Mouse (Mus musculus): ENCODE results near the gene Baiap2l1. TPM values are rescaled to one million over a fixed set of nuclear protein-coding genes. Genes with fewer than 3 reads are reported as not detected.

Gene Baiap2l1
- polyA plus RNA-seq, 1 experiment = 2.3 TPM

- Histone ChIP-seq H3K27ac (ENCODE audit: control insufficient read depth, insufficient read depth, low read depth, low read length) (no peak overlapping the region), H3K4me1 (ENCODE audit: control insufficient read depth, insufficient read depth, low read length) (0 out of 2 replicates have a peak, but pooled peaks cover 2% of the 10 kb centered on the region), H3K27me3 (ENCODE audit: control insufficient read depth, insufficient read depth, low read length) (no peaks in the 10 kb centered on the region), H3K36me3 (ENCODE audit: control insufficient read depth, insufficient read depth, low read length) (no peaks in the 10 kb centered on the region), H3K4me3 (ENCODE audit: control insufficient read depth, low read depth, low read length) (no peak overlapping the region)
- TF ChIP-seq CTCF (IDR thresholded peaks at IDR 0.05; ENCODE audit: control insufficient read depth, insufficient read depth, insufficient replicate concordance, low read depth, low read length) (no peak), POLR2A (IDR thresholded peaks at IDR 0.05; ENCODE audit: control insufficient read depth, low read depth, low read length) (no peak)
Observed at GRCm38 (mm10) chr5:144318286-144318685, 39.6 kb downstream of the Baiap2l1 start.

GRCm38 (mm10) chr5:144317426-144317825, 40.5 kb downstream of the Baiap2l1 start:
- Histone ChIP-seq H3K27me3 (ENCODE audit: control insufficient read depth, insufficient read depth, low read length) (no peaks in the 10 kb centered on the region), H3K4me1 (ENCODE audit: control insufficient read depth, insufficient read depth, low read length) (0 out of 2 replicates have a peak, but pooled peaks cover 2% of the 10 kb centered on the region), H3K36me3 (ENCODE audit: control insufficient read depth, insufficient read depth, low read length) (no peaks in the 10 kb centered on the region), H3K4me3 (ENCODE audit: control insufficient read depth, low read depth, low read length) (no peak overlapping the region), H3K27ac (ENCODE audit: control insufficient read depth, insufficient read depth, low read depth, low read length) (no peak overlapping the region)
- no peak for TF ChIP-seq POLR2A (IDR thresholded peaks at IDR 0.05; ENCODE audit: control insufficient read depth, low read depth, low read length)
- no peak for TF ChIP-seq CTCF (IDR thresholded peaks at IDR 0.05; ENCODE audit: control insufficient read depth, insufficient read depth, insufficient replicate concordance, low read depth, low read length)

- Histone ChIP-seq H3K4me1 (ENCODE audit: control insufficient read depth, insufficient read depth, low read length) (0 out of 2 replicates have a peak, but pooled peaks cover 2% of the 10 kb centered on the region), H3K27ac (ENCODE audit: control insufficient read depth, insufficient read depth, low read depth, low read length) (no peak overlapping the region), H3K4me3 (ENCODE audit: control insufficient read depth, low read depth, low read length) (no peak overlapping the region), H3K36me3 (ENCODE audit: control insufficient read depth, insufficient read depth, low read length) (no peaks in the 10 kb centered on the region), H3K27me3 (ENCODE audit: control insufficient read depth, insufficient read depth, low read length) (no peaks in the 10 kb centered on the region)
- TF ChIP-seq POLR2A (IDR thresholded peaks at IDR 0.05; ENCODE audit: control insufficient read depth, low read depth, low read length) (no peak), CTCF (IDR thresholded peaks at IDR 0.05; ENCODE audit: control insufficient read depth, insufficient read depth, insufficient replicate concordance, low read depth, low read length) (no peak)
Observed at GRCm38 (mm10) chr5:144316442-144316841, 41.5 kb downstream of the Baiap2l1 start.

- no peaks in the 10 kb centered on the region for H3K36me3 ChIP-seq (ENCODE audit: control insufficient read depth, insufficient read depth, low read length)
Observed at GRCm38 (mm10) chr5:144314731-144315494, 43.0 kb downstream of the Baiap2l1 start.

GRCm38 (mm10) chr5:144313335-144313734, 44.6 kb downstream of the Baiap2l1 start:
- Histone ChIP-seq H3K27me3 (ENCODE audit: control insufficient read depth, insufficient read depth, low read length) (no peaks in the 10 kb centered on the region), H3K4me1 (ENCODE audit: control insufficient read depth, insufficient read depth, low read length) (0 out of 2 replicates have a peak, but pooled peaks cover 2% of the 10 kb centered on the region), H3K4me3 (ENCODE audit: control insufficient read depth, low read depth, low read length) (no peak overlapping the region), H3K36me3 (ENCODE audit: control insufficient read depth, insufficient read depth, low read length) (no peaks in the 10 kb centered on the region), H3K27ac (ENCODE audit: control insufficient read depth, insufficient read depth, low read depth, low read length) (no peak overlapping the region)
- TF ChIP-seq POLR2A (IDR thresholded peaks at IDR 0.05; ENCODE audit: control insufficient read depth, low read depth, low read length) (no peak), CTCF (IDR thresholded peaks at IDR 0.05; ENCODE audit: control insufficient read depth, insufficient read depth, insufficient replicate concordance, low read depth, low read length) (no peak)

More at GRCm38 (mm10) chr5:144314731-144315494, 43.0 kb downstream of the Baiap2l1 start:
- no peak for TF ChIP-seq CTCF (IDR thresholded peaks at IDR 0.05; ENCODE audit: control insufficient read depth, insufficient read depth, insufficient replicate concordance, low read depth, low read length)
- Histone ChIP-seq H3K4me3 (ENCODE audit: control insufficient read depth, low read depth, low read length) (no peak overlapping the region), H3K27me3 (ENCODE audit: control insufficient read depth, insufficient read depth, low read length) (no peaks in the 10 kb centered on the region), H3K4me1 (ENCODE audit: control insufficient read depth, insufficient read depth, low read length) (0 out of 2 replicates have a peak, but pooled peaks cover 2% of the 10 kb centered on the region), H3K27ac (ENCODE audit: control insufficient read depth, insufficient read depth, low read depth, low read length) (peak overlapping the region; percentile 43)

- Histone ChIP-seq H3K36me3 (ENCODE audit: control insufficient read depth, insufficient read depth, low read length) (no peaks in the 10 kb centered on the region), H3K4me1 (ENCODE audit: control insufficient read depth, insufficient read depth, low read length) (0 out of 2 replicates have a peak, but pooled peaks cover 2% of the 10 kb centered on the region), H3K4me3 (ENCODE audit: control insufficient read depth, low read depth, low read length) (no peak overlapping the region), H3K27me3 (ENCODE audit: control insufficient read depth, insufficient read depth, low read length) (no peaks in the 10 kb centered on the region), H3K27ac (ENCODE audit: control insufficient read depth, insufficient read depth, low read depth, low read length) (no peak overlapping the region)
- no peak for TF ChIP-seq CTCF (IDR thresholded peaks at IDR 0.05; ENCODE audit: control insufficient read depth, insufficient read depth, insufficient replicate concordance, low read depth, low read length)
Observed at GRCm38 (mm10) chr5:144312183-144312582, 45.7 kb downstream of the Baiap2l1 start.

- TF ChIP-seq CTCF (IDR thresholded peaks at IDR 0.05; ENCODE audit: control insufficient read depth, insufficient read depth, insufficient replicate concordance, low read depth, low read length) (no peak), POLR2A (IDR thresholded peaks at IDR 0.05; ENCODE audit: control insufficient read depth, low read depth, low read length) (no peak)
- Histone ChIP-seq H3K4me1 (ENCODE audit: control insufficient read depth, insufficient read depth, low read length) (0 out of 2 replicates have a peak, but pooled peaks cover 2% of the 10 kb centered on the region), H3K27me3 (ENCODE audit: control insufficient read depth, insufficient read depth, low read length) (no peaks in the 10 kb centered on the region), H3K36me3 (ENCODE audit: control insufficient read depth, insufficient read depth, low read length) (no peaks in the 10 kb centered on the region), H3K4me3 (ENCODE audit: control insufficient read depth, low read depth, low read length) (no peak overlapping the region), H3K27ac (ENCODE audit: control insufficient read depth, insufficient read depth, low read depth, low read length) (no peak overlapping the region)
Observed at GRCm38 (mm10) chr5:144308929-144309328, 49.0 kb downstream of the Baiap2l1 start.
